Mouse (Mus musculus) cortical plate, adult 2 months (tissue): ENCODE results near the gene Kctd19.

Source experiments
- CTCF ChIP-seq: fragments of 200-500 bp; IDR thresholded peaks from 2 replicates; pipeline ENCODE4 v1.5.1; 2011; ENCODE audit warnings: mild to moderate bottlenecking, control low read depth, low read length; ENCODE audit not compliant: insufficient read depth; ENCODE audit errors: extremely low read depth
- POLR2A ChIP-seq: fragments of 200-500 bp; IDR thresholded peaks from 2 replicates; pipeline ENCODE4 v1.6.1; 2011; ENCODE audit warnings: mild to moderate bottlenecking, low read length, control low read depth; ENCODE audit not compliant: insufficient read depth; ENCODE audit errors: extremely low read depth

GRCm38 (mm10) chr8:105461085-105461803 is 47.9 kb upstream of the Kctd19 start:
- TF ChIP-seq POLR2A (no peak), CTCF (no peak)
